Mouse (Mus musculus) E14TG2a.4 (cell line): Measurements from ENCODE around the gene Nell1.

Source experiments
- CTCF ChIP-seq: conservative IDR thresholded peaks from 2 replicates; pipeline ENCODE4 v1.5.1; 2014; ENCODE audit warnings: low read length
- NANOG ChIP-seq: IDR thresholded peaks from 2 replicates; pipeline ENCODE4 v1.6.1; 2014; ENCODE audit warnings: borderline replicate concordance, low read length, mixed read lengths

- TF ChIP-seq CTCF (no peak), NANOG (no peak)
Observed at GRCm38 (mm10) chr7:50295508-50295907, 320.8 kb downstream of the Nell1 start.
